Mouse (Mus musculus) E14TG2a.4 (cell line): ENCODE results near the gene Gm9573.

Experiments used
- CTCF ChIP-seq: conservative IDR thresholded peaks from 2 replicates; pipeline ENCODE4 v1.5.1; 2014; ENCODE audit warnings: low read length
- POU5F1 ChIP-seq: IDR thresholded peaks from 2 replicates; pipeline ENCODE4 v1.6.1; 2014; ENCODE audit warnings: low read length, borderline replicate concordance

- TF ChIP-seq CTCF, result no peak
- TF ChIP-seq POU5F1, result no peak
These were observed 7.6 kb upstream of the Gm9573 start for GRCm38 (mm10) chr17:35633992-35634391.
